Mouse (Mus musculus) kidney, embryonic 16.5 days (tissue): Measurements from ENCODE around the gene Tex9. TPM values are rescaled to one million over a fixed set of nuclear protein-coding genes. Genes with fewer than 3 reads are reported as not detected.

Source experiments
- ATAC-seq: fragments of 200-750 bp; cut with Nextera tagmentation; 2 replicates; pipeline ENCODE4 v1.8.0; 2017; ENCODE audit warnings: moderate TSS enrichment; ENCODE audit not compliant: low FRiP score, low TSS enrichment
- H3K27ac ChIP-seq: fragments of 300-500 bp; sonication (generic); 2 replicates; pipeline ENCODE4 v1.5.1; 2014; ENCODE audit warnings: low read length
- H3K27me3 ChIP-seq: fragments of 300-500 bp; sonication (generic); 2 replicates; pipeline ENCODE4 v1.6.1; 2014; ENCODE audit warnings: low read length, control low read depth, mixed read lengths; ENCODE audit not compliant: insufficient read depth
- H3K36me3 ChIP-seq: fragments of 300-500 bp; sonication (generic); 2 replicates; pipeline ENCODE4 v1.6.1; 2014; ENCODE audit warnings: low read length, control low read depth, mixed read lengths; ENCODE audit not compliant: insufficient read depth
- H3K4me1 ChIP-seq: fragments of 300-500 bp; sonication (generic); 2 replicates; pipeline ENCODE4 v1.6.1; 2014; ENCODE audit warnings: low read length, control low read depth, mixed read lengths; ENCODE audit not compliant: insufficient read depth
- H3K4me2 ChIP-seq: fragments of 300-500 bp; sonication (generic); replicated peaks from 2 replicates; pipeline ENCODE4 v1.6.1; 2014; ENCODE audit warnings: low read depth, low read length
- H3K4me3 ChIP-seq: fragments of 300-500 bp; sonication (generic); 2 replicates; pipeline ENCODE4 v1.5.1; 2014; ENCODE audit warnings: mild to moderate bottlenecking, low read length
- H3K9ac ChIP-seq: fragments of 300-500 bp; sonication (generic); replicated peaks from 2 replicates; pipeline ENCODE4 v1.6.1; 2014; ENCODE audit warnings: low read length
- H3K9me3 ChIP-seq: fragments of 300-500 bp; sonication (generic); 2 replicates; pipeline ENCODE4 v1.6.1; 2016; ENCODE audit warnings: low read length, control low read depth
- WGBS: fragments of 180-500 bp; shearing (Covaris S2); extraction: QIAGEN DNeasy Blood & Tissue Kit; methylation state at CpG from one replicate; pipeline ENCODE4 v1.1.7; 2014; 5-methylcytosine and 5-hydroxymethylcytosine counted together
- polyA plus RNA-seq: library from polyadenylated mRNA; unstranded; fragments of >200 nt; fragmentation: Nextera tagmentation; extraction: Ambion mirVana; gene quantifications from 2 replicates; pipeline ENCODE4 v1.2.1, GENCODE M21; 2015

The Tex9 gene
- polyA plus RNA-seq, 1 experiment from 2014 or later = 28.2 TPM

DNA sequence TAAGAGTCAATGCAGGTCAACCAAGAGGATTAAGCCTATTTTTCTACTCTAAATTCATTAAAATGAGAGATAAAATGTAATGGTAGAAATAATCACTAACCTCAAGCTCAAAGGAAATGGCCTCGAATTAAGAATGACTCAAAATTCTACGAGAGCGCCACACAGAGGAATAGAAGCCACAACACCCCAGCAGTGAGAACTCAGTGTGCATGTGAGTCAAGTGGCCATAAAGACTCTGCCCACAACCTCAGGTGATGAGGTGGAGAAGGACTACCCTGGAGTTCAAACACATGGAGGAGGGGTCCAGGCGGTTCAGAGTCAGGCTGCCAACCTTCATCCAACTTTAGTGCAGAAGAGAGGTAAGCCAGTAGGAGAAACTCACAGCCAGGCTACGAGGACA is 2.9 kb downstream of the Tex9 start:
- no peak for ATAC-seq
- no peak overlapping the region for H3K27ac ChIP-seq

GRCm38 (mm10) chr9:72488523-72488922 is 3.5 kb downstream of the Tex9 start:
- Histone ChIP-seq H3K9ac (no peak overlapping the region), H3K27me3 (no peaks in the 10 kb centered on the region), H3K36me3 (peaks cover 8% of the 10 kb centered on the region; the same call in 1 of the 2 replicates), H3K4me2 (no peak overlapping the region), H3K4me3 (no peak overlapping the region), H3K27ac (no peak overlapping the region), H3K4me1 (peaks cover 10% of the 10 kb centered on the region), H3K9me3 (no peaks in the 10 kb centered on the region)
- no peak for ATAC-seq

More for the DNA sequence above, 2.9 kb downstream of the Tex9 start:
- Histone ChIP-seq H3K36me3 (peaks cover 8% of the 10 kb centered on the region; the same call in 1 of the 2 replicates), H3K4me2 (no peak overlapping the region), H3K4me1 (peaks cover 10% of the 10 kb centered on the region), H3K9ac (no peak overlapping the region), H3K4me3 (no peak overlapping the region), H3K27me3 (no peaks in the 10 kb centered on the region), H3K9me3 (no peaks in the 10 kb centered on the region)
- 88% methylated on average over 5 of the region's 5 CpGs for WGBS

DNA sequence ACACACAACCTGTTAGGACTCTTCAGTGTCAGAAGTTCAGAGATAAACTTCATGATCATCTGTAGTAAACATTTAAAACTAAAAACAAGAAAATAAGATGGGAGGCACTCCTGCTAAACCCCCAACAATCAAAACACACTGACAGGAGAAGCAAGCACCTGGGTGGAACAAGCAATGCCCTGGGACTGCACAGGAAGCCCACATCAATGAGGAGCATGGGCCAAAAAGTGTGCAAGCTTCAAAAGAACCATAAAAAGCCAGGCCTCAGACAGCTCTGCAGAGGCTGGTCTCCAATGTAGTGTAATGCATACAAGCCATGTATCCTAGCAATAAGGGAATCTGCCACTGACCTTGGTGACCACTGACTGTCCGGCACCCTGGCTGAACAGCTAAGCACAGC is 12.7 kb downstream of the Tex9 start:
- WGBS = 75% methylated on average over 1 of the region's 1 CpGs
- no peak for ATAC-seq
- no peaks in the 10 kb centered on the region for H3K4me1 ChIP-seq
- no peaks in the 10 kb centered on the region for H3K27me3 ChIP-seq
- no peaks in the 10 kb centered on the region for H3K9me3 ChIP-seq
- H3K4me2 ChIP-seq = no peak overlapping the region
- peaks cover 37% of the 10 kb centered on the region for H3K36me3 ChIP-seq
- no peak overlapping the region for H3K4me3 ChIP-seq
- H3K27ac ChIP-seq = no peak overlapping the region
- no peak overlapping the region for H3K9ac ChIP-seq

DNA sequence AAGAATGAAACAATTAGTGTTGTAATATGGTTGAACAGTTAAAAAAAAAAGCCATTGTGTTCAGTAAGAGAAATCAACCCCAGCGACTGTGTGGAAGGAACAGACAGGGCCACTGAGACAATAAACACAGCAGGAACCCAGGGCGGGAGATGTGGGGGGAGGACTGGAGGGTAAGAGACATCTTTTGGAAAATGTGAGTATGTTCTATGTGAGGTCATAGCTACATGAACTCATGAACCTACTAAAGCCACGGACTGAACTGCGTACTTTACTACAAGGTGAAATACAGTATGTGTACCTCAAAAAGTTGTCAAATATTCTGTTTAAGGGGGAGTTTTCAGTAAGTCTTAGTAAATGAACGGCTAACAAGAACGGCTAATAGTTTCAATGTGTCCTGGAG is 14.7 kb downstream of the Tex9 start:
- H3K27ac ChIP-seq = no peak overlapping the region
- peaks cover 46% of the 10 kb centered on the region for H3K36me3 ChIP-seq
- 73% methylated on average over 6 of the region's 6 CpGs for WGBS
- no peaks in the 10 kb centered on the region for H3K9me3 ChIP-seq
- no peak for ATAC-seq
- H3K4me1 ChIP-seq = no peaks in the 10 kb centered on the region
- H3K9ac ChIP-seq = no peak overlapping the region
- no peak overlapping the region for H3K4me3 ChIP-seq
- no peak overlapping the region for H3K4me2 ChIP-seq
- H3K27me3 ChIP-seq = no peaks in the 10 kb centered on the region

DNA sequence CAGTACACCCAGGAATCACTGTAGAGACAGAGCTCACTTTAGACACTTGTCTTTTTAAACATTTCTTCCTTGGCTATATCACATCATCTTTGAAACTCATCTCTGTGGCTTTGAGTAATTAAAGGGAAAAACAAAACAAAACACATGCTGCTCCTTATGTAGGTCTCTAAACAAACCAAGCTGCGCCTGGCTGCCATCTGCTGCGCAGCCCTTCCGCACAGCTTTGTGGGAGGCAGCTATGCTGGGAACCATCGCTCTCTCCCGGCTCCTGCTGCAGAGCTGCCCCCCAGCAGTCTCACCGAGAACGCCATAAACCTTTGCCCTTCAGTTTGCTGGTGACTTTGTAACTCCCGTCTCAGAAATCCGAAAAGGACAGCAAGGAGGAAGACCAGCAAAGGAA is 16.5 kb downstream of the Tex9 start:
- 59% methylated on average over 9 of the region's 9 CpGs for WGBS
- Histone ChIP-seq H3K4me1 (no peaks in the 10 kb centered on the region), H3K9ac (no peak overlapping the region), H3K4me3 (no peak overlapping the region), H3K27me3 (no peaks in the 10 kb centered on the region), H3K4me2 (no peak overlapping the region), H3K36me3 (peaks cover 34% of the 10 kb centered on the region), H3K9me3 (no peaks in the 10 kb centered on the region), H3K27ac (no peak overlapping the region)
- ATAC-seq = no peak

GRCm38 (mm10) chr9:72469851-72470250 is 22.2 kb downstream of the Tex9 start:
- WGBS = 100% methylated on average over 1 of the region's 1 CpGs
- peaks cover 12% of the 10 kb centered on the region for H3K36me3 ChIP-seq

DNA sequence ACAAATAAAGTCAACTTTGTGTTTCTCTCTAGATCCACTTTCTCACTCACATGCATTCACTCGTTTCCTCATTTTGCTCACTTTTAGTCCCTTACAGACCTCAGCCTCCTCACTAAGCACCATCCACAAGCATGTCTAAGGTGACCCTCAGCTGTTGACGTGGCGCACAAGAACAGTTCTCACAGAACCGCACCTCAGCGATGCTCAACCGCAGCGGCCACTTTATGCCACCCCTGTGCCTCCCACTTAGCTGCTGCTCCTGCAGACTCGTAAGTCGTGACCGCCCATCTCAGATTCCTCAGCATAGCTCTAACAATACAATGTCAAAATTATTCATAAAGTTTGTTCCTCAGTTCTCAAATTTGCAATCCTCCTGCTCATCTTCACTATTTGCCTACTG is 23.4 kb downstream of the Tex9 start:
- WGBS = 90% methylated on average over 10 of the region's 10 CpGs
- Histone ChIP-seq H3K36me3 (peaks cover 11% of the 10 kb centered on the region), H3K27me3 (no peaks in the 10 kb centered on the region), H3K27ac (no peak overlapping the region), H3K4me2 (no peak overlapping the region), H3K4me1 (no peaks in the 10 kb centered on the region), H3K4me3 (no peak overlapping the region), H3K9ac (no peak overlapping the region), H3K9me3 (no peaks in the 10 kb centered on the region)
- no peak for ATAC-seq

More at GRCm38 (mm10) chr9:72469851-72470250, 22.2 kb downstream of the Tex9 start:
- no peak for ATAC-seq
- no peak overlapping the region for H3K9ac ChIP-seq
- no peak overlapping the region for H3K27ac ChIP-seq
- H3K4me2 ChIP-seq = no peak overlapping the region
- H3K4me3 ChIP-seq = no peak overlapping the region
- no peaks in the 10 kb centered on the region for H3K4me1 ChIP-seq
- H3K27me3 ChIP-seq = no peaks in the 10 kb centered on the region
- no peaks in the 10 kb centered on the region for H3K9me3 ChIP-seq

DNA sequence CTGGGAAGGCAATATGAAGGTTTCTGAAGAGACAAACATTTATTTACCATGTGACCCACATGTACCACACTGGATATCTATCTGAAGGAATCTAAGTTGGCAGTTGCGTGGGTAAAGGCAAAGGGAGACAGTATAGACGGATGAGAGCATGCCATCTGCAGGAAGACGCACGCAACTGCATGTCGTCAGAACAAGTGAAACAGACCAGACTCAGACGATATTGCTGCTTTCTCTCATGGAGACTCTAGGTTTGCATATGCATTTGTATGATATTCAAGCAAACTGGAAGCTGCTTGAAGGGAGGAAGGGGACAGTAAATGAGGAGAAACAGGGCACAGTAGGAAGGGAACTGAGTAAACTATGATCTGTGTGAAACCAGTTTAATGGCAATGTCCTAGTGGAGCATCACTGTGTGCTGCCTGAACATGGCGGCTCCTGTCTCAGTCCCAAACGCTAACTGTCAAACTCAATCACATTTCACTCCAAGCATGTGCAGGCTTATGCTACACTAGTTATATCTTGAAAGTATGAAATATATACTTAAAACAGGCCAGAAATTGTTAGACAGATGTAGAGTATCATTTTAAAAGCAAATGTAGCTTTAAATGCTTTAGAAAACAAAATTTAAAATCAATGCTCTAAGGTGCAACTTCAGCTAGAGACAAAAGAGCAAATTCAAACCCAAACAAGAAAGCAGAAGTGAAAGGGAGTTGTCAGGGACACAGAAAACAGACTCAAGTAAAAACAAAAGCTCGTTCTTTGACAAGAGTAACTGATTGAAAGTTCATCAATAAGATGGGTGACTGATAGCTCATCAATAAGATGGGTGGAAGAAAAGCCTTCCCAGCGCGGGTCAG is 24.2 kb downstream of the Tex9 start:
- Histone ChIP-seq H3K4me3 (no peak overlapping the region), H3K36me3 (peaks cover 4% of the 10 kb centered on the region; the same call in 1 of the 2 replicates), H3K9ac (no peak overlapping the region), H3K27me3 (no peaks in the 10 kb centered on the region), H3K9me3 (no peaks in the 10 kb centered on the region), H3K4me1 (no peaks in the 10 kb centered on the region), H3K27ac (no peak overlapping the region), H3K4me2 (no peak overlapping the region)
- WGBS = 71% methylated on average over 11 of the region's 11 CpGs
- ATAC-seq = no peak

GRCm38 (mm10) chr9:72465754-72466181 is 26.2 kb downstream of the Tex9 start:
- Histone ChIP-seq H3K27ac (no peak overlapping the region), H3K4me3 (no peak overlapping the region), H3K9me3 (no peaks in the 10 kb centered on the region), H3K9ac (no peak overlapping the region), H3K36me3 (0 out of 2 replicates have a peak, but pooled peaks cover 3% of the 10 kb centered on the region), H3K4me2 (no peak overlapping the region), H3K4me1 (no peaks in the 10 kb centered on the region), H3K27me3 (no peaks in the 10 kb centered on the region)
- WGBS = 84% methylated on average over 4 of the region's 4 CpGs
- no peak for ATAC-seq

GRCm38 (mm10) chr9:72464806-72465205 is 27.2 kb downstream of the Tex9 start:
- ATAC-seq = no peak

More at GRCm38 (mm10) chr9:72464806-72465205, 27.2 kb downstream of the Tex9 start:
- WGBS = 74% methylated on average over 1 of the region's 1 CpGs
- Histone ChIP-seq H3K9me3 (no peaks in the 10 kb centered on the region), H3K27ac (no peak overlapping the region), H3K36me3 (peaks cover 9% of the 10 kb centered on the region), H3K27me3 (no peaks in the 10 kb centered on the region), H3K4me3 (no peak overlapping the region), H3K9ac (no peak overlapping the region), H3K4me1 (no peaks in the 10 kb centered on the region), H3K4me2 (no peak overlapping the region)
